Mouse (Mus musculus) adrenal gland (tissue): ENCODE measurements around the gene Olfr312.

Source experiments
- intact Hi-C: fragments of 180-260 bp; cut with DNase I; formaldehyde crosslinking; loops from one replicate; pipeline ENCODE4 v1.15.1; 2025

Olfr312 gene

GRCm38 (mm10) chr11:58849731-58850130 lies 20.7 kb downstream of the Olfr312 start:
- intact Hi-C loops, result no loop called here

GRCm38 (mm10) chr11:58860744-58861143 lies 31.7 kb downstream of the Olfr312 start:
- intact Hi-C loops, result no loop called here

GRCm38 (mm10) chr11:58867039-58867953 lies 38.3 kb downstream of the Olfr312 start, which contains the start of gene 2810021J22Rik:
TSS of gene 2810021J22Rik (plus strand) at chr11:58867216.
- intact Hi-C loops, result no loop called here

GRCm38 (mm10) chr11:58867954-58868330 lies 38.9 kb downstream of the Olfr312 start:
- intact Hi-C loops, result no loop called here

DNA sequence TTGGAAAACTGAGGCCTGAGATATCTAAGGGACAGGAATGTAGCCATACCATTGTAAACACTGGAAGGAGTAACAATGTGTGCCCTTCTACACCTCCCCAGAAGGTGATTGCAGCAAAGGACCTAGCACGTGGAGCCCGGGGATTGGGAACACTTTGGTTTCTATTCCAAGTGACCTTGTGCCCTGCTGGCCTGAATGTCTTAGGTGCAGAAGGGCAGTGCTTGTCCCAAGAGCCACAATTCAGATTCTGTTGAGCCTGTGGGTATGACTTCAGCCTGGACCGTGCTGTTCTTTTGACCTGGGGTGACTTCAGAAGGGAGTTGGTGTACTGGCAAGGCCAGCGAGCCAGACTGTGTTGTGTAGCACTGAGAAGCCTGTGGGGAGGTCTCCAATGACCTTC lies 41.9 kb downstream of the Olfr312 start:
- intact Hi-C loops, result no loop called here

DNA sequence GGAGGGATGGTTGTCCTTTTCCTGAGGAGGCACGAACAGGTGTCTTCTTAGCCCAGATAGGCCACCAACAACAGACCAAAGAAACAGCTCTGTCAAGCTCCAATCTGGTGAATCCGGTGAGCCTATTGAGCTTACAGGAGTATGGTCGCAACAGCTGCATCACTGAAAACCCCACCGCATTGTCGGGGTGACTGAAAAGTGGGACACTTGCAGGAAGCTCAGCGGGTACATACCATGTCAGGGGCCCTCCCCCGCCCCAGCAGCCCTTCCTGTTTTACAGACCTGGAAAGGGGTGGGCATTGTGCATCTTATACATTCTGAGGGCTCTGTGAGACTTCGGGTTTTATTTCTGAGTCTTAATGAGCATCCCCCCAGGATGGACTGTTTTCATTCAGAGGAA lies 54.7 kb downstream of the Olfr312 start:
- intact Hi-C loops, result no loop called here
